Mouse (Mus musculus): ENCODE results near the gene Tent4b. TPM values are rescaled to one million over a fixed set of nuclear protein-coding genes. Genes with fewer than 3 reads are reported as not detected.

The Tent4b gene
- polyA plus RNA-seq, 1 experiment from 2014 or later, result 5.5 TPM

- H3K36me3 ChIP-seq (ENCODE audit: control insufficient read depth, insufficient read depth), result peaks cover 31% of the 10 kb centered on the region
- H3K27ac ChIP-seq (ENCODE audit: low read length), result no peak overlapping the region
- H3K4me2 ChIP-seq (ENCODE audit: low read depth, low read length), result no peak overlapping the region
- H3K9ac ChIP-seq (ENCODE audit: low read length), result no peak overlapping the region
- no peaks in the 10 kb centered on the region for H3K27me3 ChIP-seq (ENCODE audit: control insufficient read depth, insufficient read depth, low read length)
- no peak overlapping the region for H3K4me3 ChIP-seq (ENCODE audit: low read length)
- no peak for ATAC-seq (replicated peaks; ENCODE audit: extremely low read depth, insufficient read depth, low FRiP score)
- H3K9me3 ChIP-seq (replicated peaks; ENCODE audit: control insufficient read depth, low read length), result no peaks in the 10 kb centered on the region
- H3K4me1 ChIP-seq (ENCODE audit: control insufficient read depth, insufficient read depth, low read length), result no peaks in the 10 kb centered on the region
- 79% methylated on average over 3 of the region's 3 CpGs for WGBS
These were observed 53.8 kb downstream of the Tent4b start for GRCm38 (mm10) chr8:88252791-88253190.

- H3K27ac ChIP-seq (ENCODE audit: low read length), result no peak overlapping the region
- H3K4me1 ChIP-seq (ENCODE audit: control insufficient read depth, insufficient read depth, low read length), result no peaks in the 10 kb centered on the region
- H3K4me3 ChIP-seq (ENCODE audit: low read length), result no peak overlapping the region
- WGBS, result 87% methylated on average over 7 of the region's 7 CpGs
- H3K9ac ChIP-seq (ENCODE audit: low read length), result no peak overlapping the region
- no peaks in the 10 kb centered on the region for H3K27me3 ChIP-seq (ENCODE audit: control insufficient read depth, insufficient read depth, low read length)
- no peaks in the 10 kb centered on the region for H3K9me3 ChIP-seq (replicated peaks; ENCODE audit: control insufficient read depth, low read length)
- no peak for ATAC-seq (replicated peaks; ENCODE audit: extremely low read depth, insufficient read depth, low FRiP score)
- peaks cover 35% of the 10 kb centered on the region for H3K36me3 ChIP-seq (ENCODE audit: control insufficient read depth, insufficient read depth)
- no peak overlapping the region for H3K4me2 ChIP-seq (ENCODE audit: low read depth, low read length)
These were observed 55.9 kb downstream of the Tent4b start for GRCm38 (mm10) chr8:88254957-88255356.

GRCm38 (mm10) chr8:88258024-88258423, 59.0 kb downstream of the Tent4b start:
- H3K4me3 ChIP-seq (ENCODE audit: low read length), result no peak overlapping the region
- H3K27ac ChIP-seq (ENCODE audit: low read length), result no peak overlapping the region
- no peak overlapping the region for H3K4me2 ChIP-seq (ENCODE audit: low read depth, low read length)
- H3K36me3 ChIP-seq (ENCODE audit: control insufficient read depth, insufficient read depth), result peaks cover 17% of the 10 kb centered on the region
- WGBS, result 69% methylated on average over 6 of the region's 6 CpGs
- ATAC-seq (replicated peaks; ENCODE audit: extremely low read depth, insufficient read depth, low FRiP score), result no peak
- no peak overlapping the region for H3K9ac ChIP-seq (ENCODE audit: low read length)
- H3K9me3 ChIP-seq (replicated peaks; ENCODE audit: control insufficient read depth, low read length), result no peaks in the 10 kb centered on the region
- H3K27me3 ChIP-seq (ENCODE audit: control insufficient read depth, insufficient read depth, low read length), result no peaks in the 10 kb centered on the region
- H3K4me1 ChIP-seq (ENCODE audit: control insufficient read depth, insufficient read depth, low read length), result peaks cover 2% of the 10 kb centered on the region; the same call in 1 of the 2 replicates

GRCm38 (mm10) chr8:88258544-88258943, 59.5 kb downstream of the Tent4b start:
- no peak overlapping the region for H3K27ac ChIP-seq (ENCODE audit: low read length)
- no peak overlapping the region for H3K9ac ChIP-seq (ENCODE audit: low read length)
- no peaks in the 10 kb centered on the region for H3K27me3 ChIP-seq (ENCODE audit: control insufficient read depth, insufficient read depth, low read length)
- H3K36me3 ChIP-seq (ENCODE audit: control insufficient read depth, insufficient read depth), result peaks cover 14% of the 10 kb centered on the region
- H3K4me2 ChIP-seq (ENCODE audit: low read depth, low read length), result no peak overlapping the region
- H3K9me3 ChIP-seq (replicated peaks; ENCODE audit: control insufficient read depth, low read length), result no peaks in the 10 kb centered on the region
- WGBS, result 84% methylated on average over 11 of the region's 11 CpGs
- peaks cover 2% of the 10 kb centered on the region; the same call in 1 of the 2 replicates for H3K4me1 ChIP-seq (ENCODE audit: control insufficient read depth, insufficient read depth, low read length)
- no peak overlapping the region for H3K4me3 ChIP-seq (ENCODE audit: low read length)
- ATAC-seq (replicated peaks; ENCODE audit: extremely low read depth, insufficient read depth, low FRiP score), result no peak

GRCm38 (mm10) chr8:88260466-88260980, 61.5 kb downstream of the Tent4b start:
- Histone ChIP-seq H3K9me3 (replicated peaks; ENCODE audit: control insufficient read depth, low read length) (no peaks in the 10 kb centered on the region), H3K4me1 (ENCODE audit: control insufficient read depth, insufficient read depth, low read length) (peaks cover 3% of the 10 kb centered on the region), H3K36me3 (ENCODE audit: control insufficient read depth, insufficient read depth) (peaks cover 10% of the 10 kb centered on the region), H3K4me2 (ENCODE audit: low read depth, low read length) (no peak overlapping the region), H3K27ac (ENCODE audit: low read length) (no peak overlapping the region), H3K9ac (ENCODE audit: low read length) (no peak overlapping the region), H3K4me3 (ENCODE audit: low read length) (no peak overlapping the region), H3K27me3 (ENCODE audit: control insufficient read depth, insufficient read depth, low read length) (no peaks in the 10 kb centered on the region)
- 64% methylated on average over 7 of the region's 7 CpGs for WGBS
- no peak; the same call in 1 of the 2 replicates for ATAC-seq (replicated peaks; ENCODE audit: extremely low read depth, insufficient read depth, low FRiP score)

- no peak overlapping the region for H3K9ac ChIP-seq (ENCODE audit: low read length)
- H3K27ac ChIP-seq (ENCODE audit: low read length), result no peak overlapping the region
- no peaks in the 10 kb centered on the region for H3K9me3 ChIP-seq (replicated peaks; ENCODE audit: control insufficient read depth, low read length)
- H3K27me3 ChIP-seq (ENCODE audit: control insufficient read depth, insufficient read depth, low read length), result no peaks in the 10 kb centered on the region
- 0 out of 2 replicates have a peak, but pooled peaks have one; percentile 45 for ATAC-seq (replicated peaks; ENCODE audit: extremely low read depth, insufficient read depth, low FRiP score)
- no peak overlapping the region for H3K4me2 ChIP-seq (ENCODE audit: low read depth, low read length)
- H3K4me3 ChIP-seq (ENCODE audit: low read length), result no peak overlapping the region
- 48% methylated on average over 14 of the region's 14 CpGs for WGBS
- peaks cover 4% of the 10 kb centered on the region; the same call in 1 of the 2 replicates for H3K36me3 ChIP-seq (ENCODE audit: control insufficient read depth, insufficient read depth)
- peaks cover 7% of the 10 kb centered on the region for H3K4me1 ChIP-seq (ENCODE audit: control insufficient read depth, insufficient read depth, low read length)
These were observed 64.0 kb downstream of the Tent4b start for GRCm38 (mm10) chr8:88262831-88263635.

- Histone ChIP-seq H3K9ac (ENCODE audit: low read length) (no peak overlapping the region), H3K4me1 (ENCODE audit: control insufficient read depth, insufficient read depth, low read length) (peaks cover 7% of the 10 kb centered on the region), H3K4me3 (ENCODE audit: low read length) (no peak overlapping the region), H3K4me2 (ENCODE audit: low read depth, low read length) (no peak overlapping the region), H3K27ac (ENCODE audit: low read length) (no peak overlapping the region), H3K9me3 (replicated peaks; ENCODE audit: control insufficient read depth, low read length) (no peaks in the 10 kb centered on the region), H3K36me3 (ENCODE audit: control insufficient read depth, insufficient read depth) (no peaks in the 10 kb centered on the region), H3K27me3 (ENCODE audit: control insufficient read depth, insufficient read depth, low read length) (0 out of 2 replicates have a peak, but pooled peaks cover 4% of the 10 kb centered on the region)
- ATAC-seq (replicated peaks; ENCODE audit: extremely low read depth, insufficient read depth, low FRiP score), result no peak
- WGBS, result 16% methylated on average over 2 of the region's 2 CpGs
These were observed 66.5 kb downstream of the Tent4b start for GRCm38 (mm10) chr8:88265511-88265910.

- peaks cover 7% of the 10 kb centered on the region for H3K4me1 ChIP-seq (ENCODE audit: control insufficient read depth, insufficient read depth, low read length)
- H3K27ac ChIP-seq (ENCODE audit: low read length), result no peak overlapping the region
- no peaks in the 10 kb centered on the region for H3K9me3 ChIP-seq (replicated peaks; ENCODE audit: control insufficient read depth, low read length)
- no peak for ATAC-seq (replicated peaks; ENCODE audit: extremely low read depth, insufficient read depth, low FRiP score)
- no peak overlapping the region for H3K4me3 ChIP-seq (ENCODE audit: low read length)
- H3K36me3 ChIP-seq (ENCODE audit: control insufficient read depth, insufficient read depth), result no peaks in the 10 kb centered on the region
- 30% methylated on average over 10 of the region's 10 CpGs for WGBS
- H3K9ac ChIP-seq (ENCODE audit: low read length), result no peak overlapping the region
- 0 out of 2 replicates have a peak, but pooled peaks cover 4% of the 10 kb centered on the region for H3K27me3 ChIP-seq (ENCODE audit: control insufficient read depth, insufficient read depth, low read length)
- H3K4me2 ChIP-seq (ENCODE audit: low read depth, low read length), result no peak overlapping the region
These were observed 67.3 kb downstream of the Tent4b start for GRCm38 (mm10) chr8:88266170-88266800.

All from heart, embryonic 16.5 days (tissue).